Mouse (Mus musculus): ENCODE measurements at regions not wholly inside any gene's neighbourhood (a gene's known extent, or its start where the extent isn't known, plus 50 kb on each side); places are given as distances from the start of the nearest gene placed in this dataset.

- Histone ChIP-seq H3K27ac (no peak overlapping the region), H3K36me3 (no peaks in the 10 kb centered on the region), H3K9ac (no peak overlapping the region), H3K4me2 (no peak overlapping the region), H3K4me1 (replicated peaks) (0 out of 2 replicates have a peak, but pooled peaks cover 2% of the 10 kb centered on the region), H3K27me3 (0 out of 2 replicates have a peak, but pooled peaks cover 5% of the 10 kb centered on the region), H3K9me3 (replicated peaks) (no peaks in the 10 kb centered on the region), H3K4me3 (no peak overlapping the region)
- 70% methylated on average over 4 of the region's 4 CpGs for WGBS
- ATAC-seq (replicated peaks; ENCODE audit: insufficient number of reproducible peaks, insufficient read depth, low FRiP score, low read depth) = no peak
These were observed 82.1 kb downstream of the Tpra1 start for GRCm38 (mm10) chr6:88984170-88984569.

GRCm38 (mm10) chr6:88984863-88985262 is 82.8 kb downstream of the Tpra1 start:
- Histone ChIP-seq H3K9me3 (replicated peaks) (no peaks in the 10 kb centered on the region), H3K9ac (no peak overlapping the region), H3K4me3 (no peak overlapping the region), H3K4me1 (replicated peaks) (0 out of 2 replicates have a peak, but pooled peaks cover 2% of the 10 kb centered on the region), H3K36me3 (no peaks in the 10 kb centered on the region), H3K27me3 (0 out of 2 replicates have a peak, but pooled peaks cover 5% of the 10 kb centered on the region), H3K27ac (no peak overlapping the region), H3K4me2 (no peak overlapping the region)
- 37% methylated on average over 4 of the region's 4 CpGs for WGBS
- no peak for ATAC-seq (replicated peaks; ENCODE audit: insufficient number of reproducible peaks, insufficient read depth, low FRiP score, low read depth)

GRCm38 (mm10) chr6:88988551-88988950 is 86.5 kb downstream of the Tpra1 start:
- Histone ChIP-seq H3K9me3 (replicated peaks) (no peaks in the 10 kb centered on the region), H3K27me3 (no peaks in the 10 kb centered on the region), H3K9ac (no peak overlapping the region), H3K4me2 (no peak overlapping the region), H3K36me3 (no peaks in the 10 kb centered on the region), H3K27ac (no peak overlapping the region), H3K4me3 (no peak overlapping the region), H3K4me1 (replicated peaks) (peaks cover 6% of the 10 kb centered on the region; the same call in 1 of the 2 replicates)
- 85% methylated on average over 10 of the region's 10 CpGs for WGBS
- ATAC-seq (replicated peaks; ENCODE audit: insufficient number of reproducible peaks, insufficient read depth, low FRiP score, low read depth) = no peak

GRCm38 (mm10) chr6:88989617-88990299 is 87.7 kb downstream of the Tpra1 start:
- Histone ChIP-seq H3K4me1 (replicated peaks) (peaks cover 6% of the 10 kb centered on the region; the same call in 1 of the 2 replicates), H3K36me3 (no peaks in the 10 kb centered on the region), H3K9me3 (replicated peaks) (no peaks in the 10 kb centered on the region), H3K27ac (no peak overlapping the region), H3K4me2 (no peak overlapping the region), H3K27me3 (no peaks in the 10 kb centered on the region), H3K4me3 (no peak overlapping the region), H3K9ac (no peak overlapping the region)
- 45% methylated on average over 6 of the region's 6 CpGs for WGBS
- no peak for ATAC-seq (replicated peaks; ENCODE audit: insufficient number of reproducible peaks, insufficient read depth, low FRiP score, low read depth)

GRCm38 (mm10) chr6:88990300-88990685 is 88.2 kb downstream of the Tpra1 start:
- 0 out of 2 replicates have a peak, but pooled peaks have one; percentile 45 for ATAC-seq (replicated peaks; ENCODE audit: insufficient number of reproducible peaks, insufficient read depth, low FRiP score, low read depth)
- Histone ChIP-seq H3K36me3 (no peaks in the 10 kb centered on the region), H3K4me1 (replicated peaks) (peaks cover 6% of the 10 kb centered on the region; the same call in 1 of the 2 replicates)

GRCm38 (mm10) chr6:88995077-88995476 is 93.0 kb downstream of the Tpra1 start:
- Histone ChIP-seq H3K27ac (no peak overlapping the region), H3K4me3 (no peak overlapping the region), H3K9ac (no peak overlapping the region), H3K4me1 (replicated peaks) (peaks cover 6% of the 10 kb centered on the region; the same call in 1 of the 2 replicates), H3K4me2 (no peak overlapping the region), H3K9me3 (replicated peaks) (no peaks in the 10 kb centered on the region), H3K36me3 (no peaks in the 10 kb centered on the region), H3K27me3 (no peaks in the 10 kb centered on the region; the same call in 1 of the 2 replicates)
- ATAC-seq (replicated peaks; ENCODE audit: insufficient number of reproducible peaks, insufficient read depth, low FRiP score, low read depth) = no peak
- WGBS = 82% methylated on average over 3 of the region's 3 CpGs

More at GRCm38 (mm10) chr6:88990300-88990685, 88.2 kb downstream of the Tpra1 start:
- H3K27me3 ChIP-seq = no peaks in the 10 kb centered on the region
- no peaks in the 10 kb centered on the region for H3K9me3 ChIP-seq (replicated peaks)
- 20% methylated on average over 1 of the region's 1 CpGs for WGBS
- no peak overlapping the region for H3K9ac ChIP-seq
- no peak overlapping the region for H3K27ac ChIP-seq
- H3K4me3 ChIP-seq = no peak overlapping the region
- no peak overlapping the region for H3K4me2 ChIP-seq

- Histone ChIP-seq H3K4me1 (replicated peaks) (no peaks in the 10 kb centered on the region), H3K27me3 (no peaks in the 10 kb centered on the region; the same call in 1 of the 2 replicates)
These were observed 97.1 kb downstream of the Tpra1 start for GRCm38 (mm10) chr6:88998927-88999722.

GRCm38 (mm10) chr6:89000359-89000758 is 98.3 kb downstream of the Tpra1 start:
- Histone ChIP-seq H3K9me3 (replicated peaks) (no peaks in the 10 kb centered on the region), H3K36me3 (no peaks in the 10 kb centered on the region), H3K4me1 (replicated peaks) (no peaks in the 10 kb centered on the region), H3K9ac (no peak overlapping the region), H3K27me3 (no peaks in the 10 kb centered on the region; the same call in 1 of the 2 replicates), H3K27ac (no peak overlapping the region), H3K4me2 (no peak overlapping the region), H3K4me3 (no peak overlapping the region)
- no peak for ATAC-seq (replicated peaks; ENCODE audit: insufficient number of reproducible peaks, insufficient read depth, low FRiP score, low read depth)
- 33% methylated on average over 14 of the region's 14 CpGs for WGBS

More at GRCm38 (mm10) chr6:88998927-88999722, 97.1 kb downstream of the Tpra1 start:
- H3K9me3 ChIP-seq (replicated peaks) = no peaks in the 10 kb centered on the region
- H3K27ac ChIP-seq = no peak overlapping the region
- no peak for ATAC-seq (replicated peaks; ENCODE audit: insufficient number of reproducible peaks, insufficient read depth, low FRiP score, low read depth)
- no peak overlapping the region for H3K9ac ChIP-seq
- WGBS = 81% methylated on average over 3 of the region's 3 CpGs
- no peaks in the 10 kb centered on the region for H3K36me3 ChIP-seq
- no peak overlapping the region for H3K4me2 ChIP-seq
- H3K4me3 ChIP-seq = no peak overlapping the region

GRCm38 (mm10) chr6:89003197-89003923 is 101.3 kb downstream of the Tpra1 start:
- no peaks in the 10 kb centered on the region for H3K36me3 ChIP-seq
- ATAC-seq (replicated peaks; ENCODE audit: insufficient number of reproducible peaks, insufficient read depth, low FRiP score, low read depth) = peak; percentile 54
- WGBS = 37% methylated on average over 6 of the region's 6 CpGs

GRCm38 (mm10) chr6:89005094-89005493 is 103.0 kb downstream of the Tpra1 start:
- Histone ChIP-seq H3K36me3 (no peaks in the 10 kb centered on the region), H3K4me2 (no peak overlapping the region), H3K27ac (no peak overlapping the region), H3K4me3 (no peak overlapping the region), H3K4me1 (replicated peaks) (peaks cover 13% of the 10 kb centered on the region), H3K9ac (no peak overlapping the region), H3K27me3 (no peaks in the 10 kb centered on the region; the same call in 1 of the 2 replicates), H3K9me3 (replicated peaks) (no peaks in the 10 kb centered on the region)
- 43% methylated on average over 4 of the region's 4 CpGs for WGBS
- no peak for ATAC-seq (replicated peaks; ENCODE audit: insufficient number of reproducible peaks, insufficient read depth, low FRiP score, low read depth)

More at GRCm38 (mm10) chr6:89003197-89003923, 101.3 kb downstream of the Tpra1 start:
- no peaks in the 10 kb centered on the region; the same call in 1 of the 2 replicates for H3K27me3 ChIP-seq
- no peak overlapping the region for H3K9ac ChIP-seq
- no peaks in the 10 kb centered on the region for H3K9me3 ChIP-seq (replicated peaks)
- H3K4me1 ChIP-seq (replicated peaks) = peaks cover 6% of the 10 kb centered on the region
- no peak overlapping the region for H3K4me2 ChIP-seq
- H3K27ac ChIP-seq = peak overlapping the region; percentile 10; the same call in 1 of the 2 replicates
- H3K4me3 ChIP-seq = no peak overlapping the region

GRCm38 (mm10) chr6:89006997-89007396 is 104.9 kb downstream of the Tpra1 start:
- Histone ChIP-seq H3K4me1 (replicated peaks) (peaks cover 13% of the 10 kb centered on the region), H3K9ac (no peak overlapping the region), H3K4me3 (no peak overlapping the region), H3K27me3 (no peaks in the 10 kb centered on the region; the same call in 1 of the 2 replicates), H3K27ac (no peak overlapping the region), H3K9me3 (replicated peaks) (no peaks in the 10 kb centered on the region), H3K36me3 (no peaks in the 10 kb centered on the region), H3K4me2 (0 out of 2 replicates have a peak overlapping the region, but pooled peaks have one; percentile 11)
- no peak for ATAC-seq (replicated peaks; ENCODE audit: insufficient number of reproducible peaks, insufficient read depth, low FRiP score, low read depth)
- WGBS = 44% methylated on average over 17 of the region's 17 CpGs
